Mouse (Mus musculus) CD4-positive naive resting alpha-beta T cell, adult 57 days (primary cell): ENCODE results near the gene Zfp644. TPM values are rescaled to one million over a fixed set of nuclear protein-coding genes. Genes with fewer than 3 reads are reported as not detected.

Experiments used
- total RNA-seq: library from RNA; stranded (reverse); gene quantifications from one replicate; pipeline ENCODE4 v1.2.4, GENCODE M21; 2023

Gene Zfp644
- total RNA-seq: 188 TPM

DNA sequence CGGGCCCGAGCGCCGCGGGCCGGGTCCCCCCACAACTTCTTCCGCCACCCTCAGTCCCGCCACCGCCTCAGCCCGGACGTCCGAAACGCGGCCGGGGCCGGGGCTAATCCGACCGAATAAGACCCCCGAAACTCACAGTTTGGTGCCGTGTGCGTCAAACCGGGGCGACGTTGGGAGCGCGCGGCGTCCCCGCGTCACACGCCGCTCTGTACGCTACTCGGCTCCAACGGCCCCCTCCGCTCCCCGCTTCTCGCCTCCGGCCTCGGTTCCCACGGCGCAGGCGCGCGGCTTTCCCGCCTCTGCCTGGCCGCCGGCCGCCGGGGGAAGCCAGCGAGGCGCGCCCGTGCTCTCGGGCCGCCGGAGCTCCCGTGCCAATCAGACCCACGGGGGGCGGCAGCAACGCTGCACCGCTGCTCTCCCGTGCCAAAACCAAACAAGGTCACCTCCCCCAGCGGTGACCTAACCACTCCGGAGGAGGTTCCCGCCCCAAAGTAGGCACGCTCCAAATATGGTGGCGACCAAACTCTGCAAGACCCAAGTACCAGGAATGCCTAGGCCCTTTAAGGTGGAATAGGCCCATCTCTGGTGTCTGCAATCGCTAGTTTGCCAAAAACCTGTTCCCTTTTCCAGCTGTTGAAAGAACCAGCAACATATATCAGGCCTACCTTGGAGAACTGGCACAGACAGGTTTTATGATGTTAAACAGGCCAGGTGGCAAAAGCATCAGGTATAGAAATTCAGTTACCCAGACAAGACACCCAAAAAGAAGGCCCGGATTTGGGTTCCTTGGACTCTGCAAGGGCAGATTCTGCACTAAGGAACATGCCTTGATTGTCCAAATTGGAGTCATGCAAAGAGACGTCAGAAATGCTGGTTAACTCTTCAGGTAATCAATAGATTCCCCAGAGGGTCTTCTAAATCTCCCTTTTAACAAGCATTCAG is at the start of gene Zfp644:
Gene Zfp644 (minus strand): TSS at position 892 of the 942 bp plus-strand sequence.

DNA sequence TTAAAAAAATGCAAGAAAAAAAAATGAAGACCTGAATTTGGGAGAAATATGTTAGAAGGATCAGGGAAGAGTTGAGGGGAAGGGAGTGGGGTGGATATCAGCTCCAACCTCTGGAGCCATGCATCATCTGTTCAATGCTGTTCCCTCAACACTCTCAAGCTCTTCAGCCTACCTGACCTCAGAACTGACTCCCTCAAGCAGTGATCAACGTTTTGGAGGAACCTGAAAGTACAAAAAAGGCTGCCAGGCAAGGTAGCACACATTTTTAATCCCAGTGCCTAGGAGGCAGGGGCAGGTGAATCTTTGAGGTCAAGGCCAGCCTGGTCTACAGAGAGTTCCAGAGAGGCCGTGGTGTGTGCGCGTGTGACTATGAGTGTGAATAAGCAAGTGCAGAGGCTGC is 88.3 kb downstream of the Zfp644 start, which contains the start of gene Gm17304:
Gene Gm17304 (plus strand): TSS at position 301 of the 400 bp plus-strand sequence.

Other genes starting within 250 kb of the Zfp644 start
- gene Barhl2, start 239.1 kb downstream of the Zfp644 start, total RNA-seq: not detected
- gene Gm17304, start 88.2 kb downstream of the Zfp644 start, total RNA-seq: not detected
- not detected for gene Hfm1, start 229.0 kb upstream of the Zfp644 start, total RNA-seq